Mouse (Mus musculus) leukemia stem cell, adult 10-12 weeks (primary cell): ENCODE measurements around the gene Cdc42ep3. TPM values are rescaled to one million over a fixed set of nuclear protein-coding genes. Genes with fewer than 3 reads are reported as not detected.

Experiments used
- polyA plus RNA-seq: library from polyadenylated mRNA; stranded (reverse); fragments of >175 nt; gene quantifications from 2 replicates; pipeline ENCODE4 v1.2.3, GENCODE M21; 2012; ENCODE audit warnings: low replicate concordance

The Cdc42ep3 gene
- polyA plus RNA-seq = 4.6 and 6.8 TPM in 2 replicates

GRCm38 (mm10) chr17:79354444-79355270 is at the start of gene Cdc42ep3:
TSS of gene Cdc42ep3 (minus strand) at chr17:79355091.

